Mouse (Mus musculus) T-cell, adult 2 months (primary cell): ENCODE results near the gene Sass6.
"Not testable (repeated sequence)": the region's sequence is repeated elsewhere in the genome, so short reads cannot be mapped to it uniquely, and the experiment has no call there.

ENCODE experiments used
- DNase-seq: peaks from one replicate; pipeline ENCODE4 v3.0.0; 2022; ENCODE audit warnings: low spot score

The Sass6 gene

DNA sequence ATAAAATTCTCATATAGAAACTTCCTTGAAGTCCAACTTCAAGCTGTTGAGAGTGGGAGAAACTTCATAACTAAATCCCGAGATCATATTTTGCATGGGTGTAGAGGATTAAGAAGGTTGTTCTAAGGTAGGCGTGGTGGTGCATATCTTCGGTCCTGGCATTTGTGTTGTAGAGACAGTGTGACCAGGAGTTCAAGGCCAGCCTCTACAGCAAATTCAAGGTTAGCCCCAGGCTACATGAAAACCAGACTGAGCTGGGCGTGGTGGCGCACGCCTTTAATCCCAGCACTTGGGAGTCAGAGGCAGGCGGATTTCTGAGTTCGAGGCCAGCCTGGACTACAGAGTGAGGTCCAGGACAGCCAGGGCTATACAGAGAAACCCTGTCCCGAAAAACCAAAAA is 69.5 kb downstream of the Sass6 start:
- DNase-seq, result not testable (repeated sequence)
